Mouse (Mus musculus): Measurements from ENCODE around the gene Olfr1228. TPM values are rescaled to one million over a fixed set of nuclear protein-coding genes. Genes with fewer than 3 reads are reported as not detected.

Gene Olfr1228
- total RNA-seq (2021), result not detected
- polyA plus RNA-seq (2012; rRNA removed), result not detected in 2 replicates
- long read RNA-seq, result 0 reads

DNA sequence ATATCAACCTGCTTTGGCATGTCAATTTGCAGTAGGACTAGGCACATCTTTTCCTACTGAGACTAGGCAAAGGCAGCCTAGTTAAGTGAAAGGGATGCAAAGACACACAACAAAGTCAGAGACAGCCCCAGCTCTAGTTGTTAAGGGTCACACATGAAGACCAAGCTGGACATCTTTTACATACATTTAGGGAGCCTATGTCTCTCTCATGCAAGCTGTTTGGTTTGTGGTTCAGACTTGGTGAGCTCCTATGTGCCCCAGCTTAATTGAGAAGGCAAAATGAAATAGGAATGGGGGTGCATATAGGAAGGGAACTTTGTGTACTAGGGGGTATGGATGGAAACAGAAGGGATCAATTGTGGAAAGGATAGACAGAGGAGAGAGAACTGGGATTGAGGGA, at the start of gene Olfr1228:
Gene Olfr1228, minus strand, starts transcription at position 101 of the 400 bp plus-strand sequence.
- DNase-seq, result no peak

DNA sequence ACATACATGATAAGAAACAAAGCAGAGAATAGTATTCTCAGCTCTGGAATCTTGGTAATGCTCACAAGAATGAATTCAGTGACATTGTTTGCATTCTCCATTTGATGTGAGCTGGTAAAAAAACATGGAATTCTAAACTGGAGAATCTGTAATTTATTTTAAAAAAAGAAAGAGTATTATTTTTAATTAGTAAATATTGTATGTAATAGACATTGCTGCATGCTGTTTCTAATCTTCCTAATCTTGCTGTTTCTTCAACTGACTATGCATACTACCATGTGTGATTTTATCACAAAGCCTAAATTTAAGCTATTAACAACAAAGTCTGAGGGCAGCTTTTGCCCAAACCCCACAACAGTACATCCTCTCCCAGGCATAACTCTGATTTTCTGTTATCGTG, 43.3 kb upstream of the Olfr1228 start, which contains the start of gene Olfr1230:
Gene Olfr1230, minus strand, starts transcription at position 101 of the 400 bp plus-strand sequence.
- no peak for DNase-seq

DNA sequence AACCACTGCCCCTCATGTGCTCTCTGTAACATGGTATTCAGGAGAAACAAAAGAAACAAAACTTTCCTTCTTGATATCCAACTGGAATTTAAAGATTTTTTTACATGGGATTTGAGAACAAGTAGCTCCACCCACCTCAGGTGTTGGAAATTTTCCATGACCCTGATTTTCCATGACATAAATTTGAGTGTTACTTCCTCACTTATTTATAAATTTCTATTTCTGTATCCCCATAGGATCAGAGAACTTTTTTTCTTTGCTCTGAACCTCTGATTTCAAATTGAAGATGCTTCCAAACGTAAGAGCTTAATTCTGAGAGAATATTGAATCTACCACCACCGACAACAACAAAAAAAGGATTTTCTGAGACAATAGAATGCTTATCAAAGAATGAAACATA, 34.1 kb upstream of the Olfr1228 start, which contains the start of gene Olfr1229:
Gene Olfr1229, minus strand, starts transcription at position 101 of the 400 bp plus-strand sequence.
- no peak for DNase-seq

DNA sequence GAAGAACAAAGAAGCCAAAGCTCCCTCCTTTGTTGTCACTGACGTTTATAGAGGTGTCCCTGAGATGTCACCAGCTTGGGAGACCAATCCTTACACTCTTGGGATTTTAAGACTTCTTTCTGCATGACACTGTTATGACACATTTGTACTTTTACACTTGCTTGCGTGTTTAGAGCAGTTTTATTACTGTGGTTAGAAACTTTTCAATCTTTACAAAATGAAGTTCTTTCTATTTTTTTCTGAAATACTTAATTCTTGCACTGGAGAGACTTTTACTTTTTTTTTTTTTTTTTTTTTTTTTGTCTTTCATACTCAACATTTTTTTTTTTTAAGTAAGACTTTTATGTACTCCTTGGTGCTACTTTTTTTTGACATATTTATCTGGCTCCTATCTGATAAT, 53.9 kb downstream of the Olfr1228 start, which contains the start of gene Olfr1226:
Gene Olfr1226, minus strand, starts transcription at position 101 of the 400 bp plus-strand sequence.
- DNase-seq, result no peak

Other genes starting within 250 kb of the Olfr1228 start
- gene Olfr1215, start 247.1 kb downstream of the Olfr1228 start, total RNA-seq (2021), result not detected
- gene Olfr1215, start 247.1 kb downstream of the Olfr1228 start, polyA plus RNA-seq (2012; rRNA removed), result not detected in 2 replicates
- not detected for gene Olfr1216, start 235.7 kb downstream of the Olfr1228 start, total RNA-seq (2021)
- gene Olfr1216, start 235.7 kb downstream of the Olfr1228 start, polyA plus RNA-seq (2012; rRNA removed), result not detected in 2 replicates
- gene Olfr1217, start 222.0 kb downstream of the Olfr1228 start, total RNA-seq (2021), result not detected
- not detected in 2 replicates for gene Olfr1217, start 222.0 kb downstream of the Olfr1228 start, polyA plus RNA-seq (2012; rRNA removed)
- gene Olfr1218, start 192.9 kb downstream of the Olfr1228 start, total RNA-seq (2021), result not detected
- gene Olfr1218, start 192.9 kb downstream of the Olfr1228 start, polyA plus RNA-seq (2012; rRNA removed), result not detected in 2 replicates
- not detected for gene Olfr1219, start 170.5 kb downstream of the Olfr1228 start, total RNA-seq (2021)
- gene Olfr1219, start 170.5 kb downstream of the Olfr1228 start, polyA plus RNA-seq (2012; rRNA removed), result not detected in 2 replicates
- not detected for gene Olfr1220, start 147.2 kb downstream of the Olfr1228 start, total RNA-seq (2021)
- gene Olfr1220, start 147.2 kb downstream of the Olfr1228 start, polyA plus RNA-seq (2012; rRNA removed), result not detected in 2 replicates
- gene Olfr1221, start 136.8 kb downstream of the Olfr1228 start, total RNA-seq (2021), result not detected
- not detected in 2 replicates for gene Olfr1221, start 136.8 kb downstream of the Olfr1228 start, polyA plus RNA-seq (2012; rRNA removed)
- not detected for gene Olfr1222, start 121.0 kb downstream of the Olfr1228 start, total RNA-seq (2021)
- not detected in 2 replicates for gene Olfr1222, start 121.0 kb downstream of the Olfr1228 start, polyA plus RNA-seq (2012; rRNA removed)
- not detected for gene Olfr1223, start 102.5 kb downstream of the Olfr1228 start, total RNA-seq (2021)
- not detected in 2 replicates for gene Olfr1223, start 102.5 kb downstream of the Olfr1228 start, polyA plus RNA-seq (2012; rRNA removed)
- gene Olfr1224-ps1, start 90.0 kb downstream of the Olfr1228 start, total RNA-seq (2021), result not detected
- gene Olfr1224-ps1, start 90.0 kb downstream of the Olfr1228 start, polyA plus RNA-seq (2012; rRNA removed), result not detected in 2 replicates
- gene Olfr1225, start 79.4 kb downstream of the Olfr1228 start, total RNA-seq (2021), result not detected
- gene Olfr1225, start 79.4 kb downstream of the Olfr1228 start, polyA plus RNA-seq (2012; rRNA removed), result not detected in 2 replicates
- not detected for gene Olfr1226, start 54.0 kb downstream of the Olfr1228 start, total RNA-seq (2021)
- gene Olfr1226, start 54.0 kb downstream of the Olfr1228 start, polyA plus RNA-seq (2012; rRNA removed), result not detected in 2 replicates
- gene Olfr1229, start 34.0 kb upstream of the Olfr1228 start, total RNA-seq (2021), result not detected
- not detected in 2 replicates for gene Olfr1229, start 34.0 kb upstream of the Olfr1228 start, polyA plus RNA-seq (2012; rRNA removed)
- gene Olfr1230, start 43.2 kb upstream of the Olfr1228 start, total RNA-seq (2021), result not detected
- gene Olfr1230, start 43.2 kb upstream of the Olfr1228 start, polyA plus RNA-seq (2012; rRNA removed), result not detected in 2 replicates
- not detected for gene Olfr1231, start 53.0 kb upstream of the Olfr1228 start, total RNA-seq (2021)
- not detected in 2 replicates for gene Olfr1231, start 53.0 kb upstream of the Olfr1228 start, polyA plus RNA-seq (2012; rRNA removed)
- gene Olfr1232, start 75.6 kb upstream of the Olfr1228 start, total RNA-seq (2021), result not detected
- gene Olfr1232, start 75.6 kb upstream of the Olfr1228 start, polyA plus RNA-seq (2012; rRNA removed), result not detected in 2 replicates
- not detected for gene Olfr1233, start 88.3 kb upstream of the Olfr1228 start, total RNA-seq (2021)
- gene Olfr1233, start 88.3 kb upstream of the Olfr1228 start, polyA plus RNA-seq (2012; rRNA removed), result not detected in 2 replicates
- not detected for gene Olfr1234, start 110.8 kb upstream of the Olfr1228 start, total RNA-seq (2021)
- not detected in 2 replicates for gene Olfr1234, start 110.8 kb upstream of the Olfr1228 start, polyA plus RNA-seq (2012; rRNA removed)
- not detected for gene Olfr1238, start 155.6 kb upstream of the Olfr1228 start, total RNA-seq (2021)
- gene Olfr1238, start 155.6 kb upstream of the Olfr1228 start, polyA plus RNA-seq (2012; rRNA removed), result not detected in 2 replicates
- gene Olfr1239, start 166.3 kb upstream of the Olfr1228 start, total RNA-seq (2021), result not detected
- gene Olfr1239, start 166.3 kb upstream of the Olfr1228 start, polyA plus RNA-seq (2012; rRNA removed), result not detected in 2 replicates
- not detected for gene Olfr1240, start 188.9 kb upstream of the Olfr1228 start, total RNA-seq (2021)
- not detected in 2 replicates for gene Olfr1240, start 188.9 kb upstream of the Olfr1228 start, polyA plus RNA-seq (2012; rRNA removed)
- not detected for gene Olfr1241, start 233.1 kb upstream of the Olfr1228 start, total RNA-seq (2021)
- gene Olfr1241, start 233.1 kb upstream of the Olfr1228 start, polyA plus RNA-seq (2012; rRNA removed), result not detected in 2 replicates
- gene Olfr1242, start 244.3 kb upstream of the Olfr1228 start, total RNA-seq (2021), result not detected
- gene Olfr1242, start 244.3 kb upstream of the Olfr1228 start, polyA plus RNA-seq (2012; rRNA removed), result not detected in 2 replicates